Mouse (Mus musculus): ENCODE results near the gene Paf1.

The Paf1 gene

GRCm38 (mm10) chr7:28392429-28393271 is at the start of gene Paf1, which contains the start of gene Med29:
Gene Paf1, plus strand, starts transcription at chr7:28392951.
Gene Med29, minus strand, starts transcription at chr7:28392708.
- CTCF ChIA-PET: interaction anchor here (1.0 kb wide), 1 partner anchor 10 kb away, joined by 4 read pairs; no protein-coding TSS in a partner anchor

- CTCF ChIA-PET: interaction anchor here (1.2 kb wide), 1 partner anchor 18 kb away, joined by 4 read pairs; no protein-coding TSS in a partner anchor
Measured at GRCm38 (mm10) chr7:28344637-28345036, 48.1 kb upstream of the Paf1 start.

GRCm38 (mm10) chr7:28347746-28348145 is 45.0 kb upstream of the Paf1 start:
- CTCF ChIA-PET: no interaction called here

GRCm38 (mm10) chr7:28348601-28349000 is 44.1 kb upstream of the Paf1 start:
- CTCF ChIA-PET: no interaction called here

GRCm38 (mm10) chr7:28350155-28350883 is 42.4 kb upstream of the Paf1 start, which contains the start of gene Rps16:
Gene Rps16, plus strand, starts transcription at chr7:28350652.
- CTCF ChIA-PET: no interaction called here

GRCm38 (mm10) chr7:28351676-28352191 is 41.0 kb upstream of the Paf1 start:
- CTCF ChIA-PET: no interaction called here

- CTCF ChIA-PET: interaction anchor here (0.8 kb wide), 1 partner anchor 18 kb away, joined by 7 read pairs; no protein-coding TSS in a partner anchor
Measured at GRCm38 (mm10) chr7:28353267-28353666, 39.5 kb upstream of the Paf1 start.

- CTCF ChIA-PET: no interaction called here
Measured at GRCm38 (mm10) chr7:28354113-28354581, 38.6 kb upstream of the Paf1 start.

- CTCF ChIA-PET: no interaction called here
Measured at GRCm38 (mm10) chr7:28354596-28354995, 38.2 kb upstream of the Paf1 start.

GRCm38 (mm10) chr7:28355221-28355620 is 37.5 kb upstream of the Paf1 start:
- CTCF ChIA-PET: no interaction called here

GRCm38 (mm10) chr7:28356981-28357380 is 35.8 kb upstream of the Paf1 start:
- CTCF ChIA-PET: interaction anchor here (0.7 kb wide), 1 partner anchor 86 kb away, joined by 3 read pairs; no protein-coding TSS in a partner anchor

GRCm38 (mm10) chr7:28357984-28358383 is 34.8 kb upstream of the Paf1 start:
- CTCF ChIA-PET: no interaction called here

GRCm38 (mm10) chr7:28358431-28358830 is 34.3 kb upstream of the Paf1 start:
- CTCF ChIA-PET: no interaction called here

- CTCF ChIA-PET: no interaction called here
Measured at GRCm38 (mm10) chr7:28359854-28360253, 32.9 kb upstream of the Paf1 start.

GRCm38 (mm10) chr7:28360291-28360690 is 32.5 kb upstream of the Paf1 start:
- CTCF ChIA-PET: no interaction called here

GRCm38 (mm10) chr7:28361647-28362341 is 31.0 kb upstream of the Paf1 start:
- CTCF ChIA-PET: no interaction called here

GRCm38 (mm10) chr7:28362441-28363060 is 30.2 kb upstream of the Paf1 start:
- CTCF ChIA-PET: no interaction called here

GRCm38 (mm10) chr7:28367663-28368275 is 25.0 kb upstream of the Paf1 start:
- CTCF ChIA-PET: interaction anchor here (1.0 kb wide), 1 partner anchor 18 kb away, joined by 4 read pairs; no protein-coding TSS in a partner anchor

GRCm38 (mm10) chr7:28368276-28368920 is 24.4 kb upstream of the Paf1 start:
- CTCF ChIA-PET: interaction anchor here (1.0 kb wide), 1 partner anchor 18 kb away, joined by 4 read pairs; no protein-coding TSS in a partner anchor

- CTCF ChIA-PET: no interaction called here
Measured at GRCm38 (mm10) chr7:28370051-28370450, 22.7 kb upstream of the Paf1 start.
